Mouse (Mus musculus): ENCODE results near the gene Cmtm1. TPM values are rescaled to one million over a fixed set of nuclear protein-coding genes. Genes with fewer than 3 reads are reported as not detected.
"Not testable (repeated sequence)": the region's sequence is repeated elsewhere in the genome, so short reads cannot be mapped to it uniquely, and the experiment has no call there.

The Cmtm1 gene
- polyA plus RNA-seq (2016; fragmentation: Nextera tagmentation; extraction: Ambion mirVana), result not detected in 2 replicates

DNA sequence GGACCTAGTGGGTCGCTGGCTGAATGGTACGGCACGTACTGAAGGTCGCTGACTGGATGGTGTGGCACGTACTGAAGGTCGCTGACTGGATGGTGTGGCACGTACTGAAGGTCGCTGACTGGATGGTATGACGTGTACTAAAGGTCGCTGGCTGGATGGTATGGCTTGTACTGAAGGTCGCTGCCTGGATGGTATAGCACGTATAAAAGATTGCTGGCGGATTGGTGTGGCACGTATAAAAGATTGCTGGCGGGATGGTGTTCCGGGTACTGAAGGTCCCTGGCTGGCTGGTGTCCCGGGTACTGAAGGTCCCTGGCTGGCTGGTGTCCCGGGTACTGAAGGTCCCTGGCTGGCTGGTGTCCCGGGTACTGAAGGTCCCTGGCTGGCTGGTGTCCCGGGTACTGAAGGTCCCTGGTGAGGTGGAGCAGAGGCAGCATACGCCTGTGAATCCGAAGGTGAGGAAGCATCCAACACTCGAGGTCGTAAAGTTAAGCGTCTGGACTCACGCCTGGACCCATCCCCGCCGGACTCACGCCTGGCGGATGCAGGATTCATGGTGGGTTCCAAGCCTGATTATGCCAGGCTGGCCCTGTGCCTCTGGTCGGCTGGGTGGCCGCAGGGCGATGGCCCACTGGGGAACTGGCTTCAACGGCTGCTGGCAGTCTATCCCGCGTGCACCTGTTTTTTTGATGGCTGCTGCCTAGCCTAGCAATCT, at the start of gene Cmtm1, which contains the start of gene Gm45711:
Cmtm1 (minus strand) TSS at position 705 of the 715 bp plus-strand sequence.
Gm45711 (minus strand) TSS at position 641 of the 715 bp plus-strand sequence.
- not testable (repeated sequence) for H3K4me1 ChIP-seq; ATAC-seq (ENCODE audit: insufficient number of reproducible peaks, insufficient read depth, low FRiP score, low TSS enrichment); H3K9ac ChIP-seq; H3K9me3 ChIP-seq; H3K27me3 ChIP-seq; H3K4me3 ChIP-seq; H3K27ac ChIP-seq; H3K36me3 ChIP-seq; H3K4me2 ChIP-seq (replicated peaks)
- 88% methylated on average over 36 of the region's 36 CpGs for WGBS

DNA sequence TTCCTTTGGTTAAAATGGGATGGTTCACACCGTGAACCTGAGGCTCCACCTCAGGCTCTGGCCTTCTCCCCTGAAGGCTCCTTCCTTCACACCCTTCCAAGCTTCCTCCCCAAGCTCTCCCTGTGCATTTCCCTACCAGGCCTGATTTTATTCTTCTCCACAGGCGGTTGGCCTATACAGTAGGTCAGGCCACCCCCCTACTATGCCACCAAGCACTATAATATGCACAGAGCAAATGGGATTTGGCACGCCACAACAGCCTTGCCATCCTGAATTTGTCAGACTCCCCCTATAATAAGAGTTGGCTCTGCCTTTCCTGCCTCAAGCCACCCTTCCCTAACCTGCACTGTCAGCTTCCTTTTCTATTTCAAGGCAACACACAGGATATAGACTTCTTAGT, 48.7 kb upstream of the Cmtm1 start:
- Histone ChIP-seq H3K4me1 (no peaks in the 10 kb centered on the region), H3K4me3 (no peak overlapping the region), H3K9me3 (no peaks in the 10 kb centered on the region), H3K9ac (no peak overlapping the region), H3K27me3 (no peaks in the 10 kb centered on the region), H3K4me2 (replicated peaks) (no peak overlapping the region), H3K36me3 (peaks cover 22% of the 10 kb centered on the region), H3K27ac (no peak overlapping the region)
- 88% methylated on average over 3 of the region's 3 CpGs for WGBS
- no peak for ATAC-seq (ENCODE audit: insufficient number of reproducible peaks, insufficient read depth, low FRiP score, low TSS enrichment)

DNA sequence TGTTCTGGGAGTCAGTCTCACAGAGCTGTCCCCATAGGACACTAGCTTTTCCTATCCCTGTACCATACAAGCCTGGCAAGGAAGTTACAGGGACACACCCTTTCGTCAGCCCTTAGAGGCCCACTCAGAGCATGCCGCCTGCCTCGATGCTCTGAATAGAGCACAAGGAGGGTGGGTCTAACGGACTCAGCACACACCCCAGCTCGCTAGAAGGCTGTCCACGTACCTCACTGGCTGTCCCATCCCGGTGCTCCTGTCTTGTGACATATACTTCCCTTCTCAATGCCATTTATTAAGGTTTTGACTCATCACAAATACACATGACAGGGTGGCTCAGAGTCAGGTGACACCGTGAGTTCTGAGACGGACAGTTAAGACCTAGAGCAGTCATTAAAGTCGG, 44.6 kb upstream of the Cmtm1 start:
- Histone ChIP-seq H3K4me2 (replicated peaks) (no peak overlapping the region), H3K9ac (no peak overlapping the region), H3K36me3 (peaks cover 26% of the 10 kb centered on the region), H3K27ac (no peak overlapping the region), H3K27me3 (no peaks in the 10 kb centered on the region), H3K4me1 (no peaks in the 10 kb centered on the region), H3K9me3 (no peaks in the 10 kb centered on the region), H3K4me3 (no peak overlapping the region)
- no peak for ATAC-seq (ENCODE audit: insufficient number of reproducible peaks, insufficient read depth, low FRiP score, low TSS enrichment)
- WGBS, result 94% methylated on average over 10 of the region's 10 CpGs

DNA sequence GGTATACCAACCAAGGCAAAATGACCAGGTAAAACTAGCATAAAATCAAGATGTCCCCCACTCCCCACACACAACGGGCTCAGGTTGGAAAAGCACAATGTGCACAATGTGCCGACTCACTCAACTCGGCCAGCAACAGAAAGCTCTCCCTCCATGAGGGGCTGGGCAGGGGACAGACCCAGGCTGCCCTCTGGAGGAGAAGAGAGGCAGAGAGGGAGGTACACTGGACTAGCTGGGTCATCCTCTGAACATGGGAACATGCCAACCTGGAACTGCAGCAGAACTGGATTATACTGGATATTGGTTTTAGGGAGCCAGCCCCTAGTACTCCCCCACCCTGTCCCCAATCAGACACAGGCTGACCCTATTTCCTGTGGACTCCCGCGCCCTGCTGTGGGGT, 43.2 kb upstream of the Cmtm1 start:
- H3K27me3 ChIP-seq, result no peaks in the 10 kb centered on the region
- no peaks in the 10 kb centered on the region for H3K9me3 ChIP-seq
- no peak overlapping the region for H3K9ac ChIP-seq
- no peaks in the 10 kb centered on the region for H3K4me1 ChIP-seq
- ATAC-seq (ENCODE audit: insufficient number of reproducible peaks, insufficient read depth, low FRiP score, low TSS enrichment), result 0 out of 2 replicates have a peak, but pooled peaks have one; percentile 23
- H3K27ac ChIP-seq, result no peak overlapping the region
- WGBS, result 54% methylated on average over 5 of the region's 5 CpGs
- H3K4me2 ChIP-seq (replicated peaks), result no peak overlapping the region
- H3K36me3 ChIP-seq, result peaks cover 26% of the 10 kb centered on the region
- H3K4me3 ChIP-seq, result no peak overlapping the region

DNA sequence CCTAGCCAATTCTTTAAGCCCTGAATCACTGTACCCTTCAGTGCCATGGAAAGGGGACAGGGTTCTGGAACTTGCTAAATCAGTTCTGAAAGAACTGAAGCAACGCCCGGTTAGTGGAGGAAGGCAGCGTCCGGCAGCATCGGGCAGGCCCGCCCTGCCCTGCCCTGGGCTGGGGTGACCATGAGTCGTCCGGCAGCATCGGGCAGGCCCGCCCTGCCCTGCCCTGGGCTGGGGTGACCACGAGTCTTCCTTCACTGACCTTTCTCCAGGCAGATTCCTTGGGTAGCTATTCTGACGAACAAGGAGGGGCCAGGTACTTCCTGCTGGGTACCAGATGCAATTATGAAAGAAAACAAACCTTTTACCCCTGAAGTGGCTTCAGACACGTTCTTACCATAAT, 40.1 kb upstream of the Cmtm1 start:
- no peaks in the 10 kb centered on the region for H3K27me3 ChIP-seq
- H3K4me3 ChIP-seq, result no peak overlapping the region
- no peaks in the 10 kb centered on the region for H3K4me1 ChIP-seq
- WGBS, result 65% methylated on average over 13 of the region's 13 CpGs
- no peak overlapping the region for H3K4me2 ChIP-seq (replicated peaks)
- ATAC-seq (ENCODE audit: insufficient number of reproducible peaks, insufficient read depth, low FRiP score, low TSS enrichment), result no peak
- H3K9ac ChIP-seq, result no peak overlapping the region
- H3K36me3 ChIP-seq, result peaks cover 47% of the 10 kb centered on the region
- no peaks in the 10 kb centered on the region for H3K9me3 ChIP-seq
- H3K27ac ChIP-seq, result no peak overlapping the region

DNA sequence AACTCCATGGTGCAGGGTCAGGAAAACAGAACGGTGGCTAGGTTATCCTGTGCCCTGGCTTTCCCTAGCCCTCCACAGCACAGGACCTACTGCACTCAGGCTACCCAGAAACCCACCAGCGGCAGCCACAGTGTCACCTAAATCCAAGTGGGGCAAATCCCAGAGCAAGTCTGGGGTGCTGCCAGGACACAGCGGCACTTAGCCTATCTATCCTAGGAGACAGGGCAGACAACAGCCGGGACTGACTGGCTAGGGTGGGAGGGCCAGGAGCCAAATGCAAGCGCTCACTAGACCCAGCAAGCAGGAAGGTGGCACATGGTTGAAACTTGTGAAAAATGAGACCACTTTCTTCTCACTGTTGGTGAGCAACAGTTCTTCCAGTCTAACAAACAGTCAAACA, 39.0 kb upstream of the Cmtm1 start:
- no peaks in the 10 kb centered on the region for H3K9me3 ChIP-seq
- no peaks in the 10 kb centered on the region for H3K4me1 ChIP-seq
- H3K4me3 ChIP-seq, result no peak overlapping the region
- no peak overlapping the region for H3K9ac ChIP-seq
- no peak for ATAC-seq (ENCODE audit: insufficient number of reproducible peaks, insufficient read depth, low FRiP score, low TSS enrichment)
- WGBS, result 88% methylated on average over 5 of the region's 5 CpGs
- H3K36me3 ChIP-seq, result peaks cover 47% of the 10 kb centered on the region
- H3K4me2 ChIP-seq (replicated peaks), result no peak overlapping the region
- no peak overlapping the region for H3K27ac ChIP-seq
- H3K27me3 ChIP-seq, result no peaks in the 10 kb centered on the region

DNA sequence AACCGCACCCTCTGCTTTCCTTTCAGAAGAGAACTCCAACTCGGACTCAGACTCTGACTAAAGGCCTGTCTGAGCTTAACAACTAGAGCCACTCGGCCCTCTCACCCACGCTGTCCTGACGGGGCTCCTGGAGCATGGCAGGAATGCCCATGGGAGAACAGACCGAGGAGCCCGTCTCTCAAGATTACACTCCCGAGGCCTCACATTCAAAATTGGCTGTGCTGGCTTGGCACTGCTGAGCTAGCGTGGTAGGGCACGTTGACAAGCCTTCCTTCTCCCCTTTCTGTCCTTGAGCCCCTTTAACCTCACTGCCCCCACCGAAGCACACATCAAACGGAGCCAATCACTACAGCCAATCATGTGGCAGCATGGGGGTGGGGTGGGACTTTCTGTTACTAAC, 36.8 kb upstream of the Cmtm1 start:
- WGBS, result 56% methylated on average over 12 of the region's 12 CpGs
- no peak for ATAC-seq (ENCODE audit: insufficient number of reproducible peaks, insufficient read depth, low FRiP score, low TSS enrichment)

DNA sequence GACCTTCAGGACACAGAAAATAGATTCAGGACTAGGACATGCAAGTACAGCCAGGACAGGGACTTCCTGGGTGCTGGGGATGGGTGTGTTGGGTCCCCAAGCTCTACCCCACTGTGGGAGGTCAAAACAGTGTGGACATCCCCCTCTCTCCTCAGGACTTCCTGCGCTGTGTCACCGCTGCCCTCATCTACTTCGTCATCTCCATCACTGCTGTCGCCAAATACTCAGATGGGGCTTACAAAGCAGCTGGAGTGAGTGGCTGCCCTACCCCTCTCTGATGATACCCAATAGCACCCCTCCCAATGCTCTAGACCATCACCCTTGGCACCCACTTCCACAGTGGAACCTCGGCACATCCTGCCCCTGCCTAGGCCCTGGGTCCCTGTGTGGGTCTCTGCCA, 34.7 kb upstream of the Cmtm1 start:
- Histone ChIP-seq H3K36me3 (peaks cover 43% of the 10 kb centered on the region; the same call in 1 of the 2 replicates), H3K4me3 (no peak overlapping the region), H3K27ac (no peak overlapping the region), H3K9ac (no peak overlapping the region), H3K27me3 (no peaks in the 10 kb centered on the region), H3K9me3 (no peaks in the 10 kb centered on the region), H3K4me1 (peaks cover 8% of the 10 kb centered on the region; the same call in 1 of the 2 replicates), H3K4me2 (replicated peaks) (no peak overlapping the region)
- WGBS, result 90% methylated on average over 5 of the region's 5 CpGs
- ATAC-seq (ENCODE audit: insufficient number of reproducible peaks, insufficient read depth, low FRiP score, low TSS enrichment), result no peak

More for the DNA sequence above, 36.8 kb upstream of the Cmtm1 start:
- Histone ChIP-seq H3K9me3 (no peaks in the 10 kb centered on the region), H3K36me3 (peaks cover 43% of the 10 kb centered on the region; the same call in 1 of the 2 replicates), H3K27me3 (no peaks in the 10 kb centered on the region), H3K4me3 (no peak overlapping the region), H3K9ac (no peak overlapping the region; the same call in 1 of the 2 replicates), H3K4me1 (peaks cover 2% of the 10 kb centered on the region; the same call in 1 of the 2 replicates), H3K4me2 (replicated peaks) (no peak overlapping the region), H3K27ac (no peak overlapping the region)

DNA sequence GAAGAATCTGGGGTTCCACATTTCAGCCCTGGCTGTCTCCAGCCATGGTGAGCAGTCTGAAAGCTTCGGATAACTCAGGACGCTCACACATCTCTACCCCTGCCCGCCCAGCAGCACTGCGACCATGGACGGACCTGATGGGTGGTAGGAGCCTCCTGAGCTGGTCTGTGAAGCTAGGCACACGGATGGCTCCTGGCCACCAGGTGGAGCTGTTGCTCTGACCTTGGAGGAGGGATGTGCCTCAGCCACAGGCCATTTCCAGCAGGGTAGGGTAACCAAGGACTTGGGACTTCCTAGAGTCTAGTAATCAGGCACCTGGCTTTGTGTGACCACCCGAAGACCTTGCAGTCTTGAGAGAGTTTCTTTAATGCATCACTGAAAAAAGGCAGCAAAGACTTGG, 34.0 kb upstream of the Cmtm1 start:
- WGBS, result 13% methylated on average over 7 of the region's 7 CpGs
- H3K36me3 ChIP-seq, result peaks cover 43% of the 10 kb centered on the region; the same call in 1 of the 2 replicates
- ATAC-seq (ENCODE audit: insufficient number of reproducible peaks, insufficient read depth, low FRiP score, low TSS enrichment), result 0 out of 2 replicates have a peak, but pooled peaks have one; percentile 4

DNA sequence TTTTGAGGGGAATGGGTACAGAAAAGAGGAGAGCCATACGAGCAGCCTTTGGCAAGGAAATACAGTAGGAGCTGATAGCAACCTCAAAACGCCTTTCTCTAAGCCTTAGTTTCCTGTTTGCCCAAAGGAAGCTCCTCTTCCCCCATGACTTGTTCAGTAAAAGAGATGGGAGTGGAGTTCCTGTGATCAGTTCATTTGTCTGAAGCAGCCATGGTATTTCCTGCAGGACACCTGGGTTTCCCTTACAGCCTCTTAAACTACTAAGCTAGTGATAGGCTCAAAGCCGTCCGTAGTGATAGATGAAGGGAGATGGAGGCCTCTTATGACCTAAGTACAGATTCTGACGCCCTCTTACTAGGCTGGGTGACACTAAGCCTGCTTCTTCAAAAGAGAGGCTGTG, 32.5 kb upstream of the Cmtm1 start:
- H3K27me3 ChIP-seq, result no peaks in the 10 kb centered on the region
- no peak for ATAC-seq (ENCODE audit: insufficient number of reproducible peaks, insufficient read depth, low FRiP score, low TSS enrichment)
- peaks cover 37% of the 10 kb centered on the region; the same call in 1 of the 2 replicates for H3K36me3 ChIP-seq
- no peak overlapping the region for H3K4me3 ChIP-seq
- no peak overlapping the region for H3K4me2 ChIP-seq (replicated peaks)
- 79% methylated on average over 5 of the region's 5 CpGs for WGBS
- no peak overlapping the region for H3K27ac ChIP-seq
- no peaks in the 10 kb centered on the region for H3K9me3 ChIP-seq
- H3K4me1 ChIP-seq, result peaks cover 12% of the 10 kb centered on the region; the same call in 1 of the 2 replicates
- H3K9ac ChIP-seq, result no peak overlapping the region

More for the DNA sequence above, 34.0 kb upstream of the Cmtm1 start:
- no peaks in the 10 kb centered on the region for H3K27me3 ChIP-seq
- H3K4me3 ChIP-seq, result no peak overlapping the region
- peaks cover 12% of the 10 kb centered on the region; the same call in 1 of the 2 replicates for H3K4me1 ChIP-seq
- 0 out of 2 replicates have a peak overlapping the region, but pooled peaks have one; percentile 5 for H3K4me2 ChIP-seq (replicated peaks)
- no peaks in the 10 kb centered on the region for H3K9me3 ChIP-seq
- no peak overlapping the region for H3K9ac ChIP-seq
- H3K27ac ChIP-seq, result no peak overlapping the region

DNA sequence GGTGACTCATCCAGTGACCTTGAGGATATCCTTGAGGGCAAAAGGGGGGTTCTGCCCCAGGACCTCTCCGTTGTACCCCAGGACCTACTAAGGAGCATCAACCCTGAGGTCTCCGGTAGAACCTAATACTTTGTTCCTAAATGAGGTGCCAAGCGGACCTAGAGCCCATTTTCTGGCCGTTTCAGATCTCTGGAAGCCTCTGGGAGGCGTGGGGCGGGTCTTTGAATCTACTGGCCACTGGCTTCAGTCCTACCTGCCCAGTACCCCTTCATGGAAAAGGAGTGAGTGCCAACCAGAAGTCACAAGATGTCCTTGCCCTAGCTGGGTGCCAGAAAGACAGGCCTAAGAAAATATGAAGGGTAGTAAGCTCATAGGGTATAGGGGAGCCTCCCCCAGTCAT, 31.7 kb upstream of the Cmtm1 start:
- peak overlapping the region; percentile 73 for H3K4me2 ChIP-seq (replicated peaks)
- no peaks in the 10 kb centered on the region for H3K9me3 ChIP-seq
- H3K4me1 ChIP-seq, result peaks cover 12% of the 10 kb centered on the region; the same call in 1 of the 2 replicates
- peaks cover 30% of the 10 kb centered on the region; the same call in 1 of the 2 replicates for H3K36me3 ChIP-seq
- peak overlapping the region; percentile 83 for H3K9ac ChIP-seq
- H3K27ac ChIP-seq, result 0 out of 2 replicates have a peak overlapping the region, but pooled peaks have one; percentile 91
- ATAC-seq (ENCODE audit: insufficient number of reproducible peaks, insufficient read depth, low FRiP score, low TSS enrichment), result no peak
- no peaks in the 10 kb centered on the region for H3K27me3 ChIP-seq
- H3K4me3 ChIP-seq, result peak overlapping the region; percentile 71
- 46% methylated on average over 6 of the region's 6 CpGs for WGBS

DNA sequence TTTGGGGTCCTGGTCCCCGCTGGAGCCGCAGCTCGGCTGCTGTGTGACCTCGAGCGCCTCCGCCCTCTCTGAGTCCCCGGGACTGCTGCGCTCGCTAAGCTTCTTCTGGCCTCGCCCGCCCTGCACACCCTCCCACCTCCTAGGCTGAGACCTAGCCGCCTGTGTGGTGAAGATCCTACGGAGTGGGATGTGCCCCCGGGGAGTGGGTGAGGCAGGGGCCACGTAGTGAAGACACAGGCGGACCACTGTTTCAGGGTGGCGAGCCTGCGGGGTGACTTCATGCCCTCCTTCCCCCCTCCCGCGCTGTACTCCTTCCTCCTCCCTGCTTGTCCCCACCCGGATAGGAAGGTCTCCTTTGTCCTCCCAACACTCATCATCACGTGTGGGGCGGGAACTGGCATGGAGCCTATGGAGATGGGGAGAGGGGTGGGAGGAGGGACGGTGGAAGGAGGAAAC, 31.2 kb upstream of the Cmtm1 start:
- Histone ChIP-seq H3K36me3 (peaks cover 26% of the 10 kb centered on the region; the same call in 1 of the 2 replicates), H3K27me3 (no peaks in the 10 kb centered on the region), H3K4me1 (peaks cover 12% of the 10 kb centered on the region; the same call in 1 of the 2 replicates), H3K4me2 (replicated peaks) (peak overlapping the region; percentile 73), H3K4me3 (peak overlapping the region; percentile 71), H3K27ac (peak overlapping the region; percentile 91), H3K9ac (peak overlapping the region; percentile 83), H3K9me3 (no peaks in the 10 kb centered on the region)
- peak; percentile 64 for ATAC-seq (ENCODE audit: insufficient number of reproducible peaks, insufficient read depth, low FRiP score, low TSS enrichment)
- WGBS, result under 1% methylated on average over 24 of the region's 24 CpGs
